Mouse (Mus musculus) forebrain, embryonic 13.5 days (tissue): ENCODE results near the gene Lrig3. TPM values are rescaled to one million over a fixed set of nuclear protein-coding genes. Genes with fewer than 3 reads are reported as not detected.

ENCODE experiments used
- ATAC-seq: fragments of 200-750 bp; cut with Nextera tagmentation; 2 replicates; pipeline ENCODE4 v1.8.0; 2017
- H3K27ac ChIP-seq: fragments of 300-500 bp; sonication (generic); 2 replicates; pipeline ENCODE4 v1.5.1; 2015; ENCODE audit warnings: inconsistent platforms, mild to moderate bottlenecking, moderate library complexity
- H3K27me3 ChIP-seq: fragments of 300-500 bp; sonication (generic); 2 replicates; pipeline ENCODE4 v1.6.1; 2015; ENCODE audit warnings: mild to moderate bottlenecking, inconsistent platforms
- H3K36me3 ChIP-seq: fragments of 300-500 bp; sonication (generic); 2 replicates; pipeline ENCODE4 v1.6.1; 2015; ENCODE audit warnings: mild to moderate bottlenecking, inconsistent platforms; ENCODE audit not compliant: poor library complexity, severe bottlenecking
- H3K4me1 ChIP-seq: fragments of 300-500 bp; sonication (generic); 2 replicates; pipeline ENCODE4 v1.6.1; 2015; ENCODE audit warnings: inconsistent platforms
- H3K4me2 ChIP-seq: fragments of 300-500 bp; sonication (generic); 2 replicates; pipeline ENCODE4 v1.6.1; 2015; ENCODE audit warnings: inconsistent platforms, mild to moderate bottlenecking, moderate library complexity
- H3K4me3 ChIP-seq: fragments of 300-500 bp; sonication (generic); 2 replicates; pipeline ENCODE4 v1.5.1; 2015; ENCODE audit warnings: mild to moderate bottlenecking, inconsistent platforms
- H3K9ac ChIP-seq: fragments of 300-500 bp; sonication (generic); 2 replicates; pipeline ENCODE4 v1.6.1; 2015; ENCODE audit warnings: mild to moderate bottlenecking, inconsistent platforms
- H3K9me3 ChIP-seq: fragments of 300-500 bp; sonication (generic); replicated peaks from 2 replicates; pipeline ENCODE4 v1.6.1; 2016; ENCODE audit warnings: inconsistent platforms
- WGBS: fragments of 180-500 bp; shearing (Covaris S2); methylation state at CpG from one replicate; pipeline ENCODE4 v1.1.7; 2015; 5-methylcytosine and 5-hydroxymethylcytosine counted together
- polyA plus RNA-seq: library from polyadenylated mRNA; unstranded; fragments of >200 nt; fragmentation: Nextera tagmentation; extraction: Ambion mirVana; gene quantifications from 2 replicates; pipeline ENCODE4 v1.2.1, GENCODE M21; 2015

Gene Lrig3
- 2.4 and 3.0 TPM in 2 replicates for polyA plus RNA-seq

DNA sequence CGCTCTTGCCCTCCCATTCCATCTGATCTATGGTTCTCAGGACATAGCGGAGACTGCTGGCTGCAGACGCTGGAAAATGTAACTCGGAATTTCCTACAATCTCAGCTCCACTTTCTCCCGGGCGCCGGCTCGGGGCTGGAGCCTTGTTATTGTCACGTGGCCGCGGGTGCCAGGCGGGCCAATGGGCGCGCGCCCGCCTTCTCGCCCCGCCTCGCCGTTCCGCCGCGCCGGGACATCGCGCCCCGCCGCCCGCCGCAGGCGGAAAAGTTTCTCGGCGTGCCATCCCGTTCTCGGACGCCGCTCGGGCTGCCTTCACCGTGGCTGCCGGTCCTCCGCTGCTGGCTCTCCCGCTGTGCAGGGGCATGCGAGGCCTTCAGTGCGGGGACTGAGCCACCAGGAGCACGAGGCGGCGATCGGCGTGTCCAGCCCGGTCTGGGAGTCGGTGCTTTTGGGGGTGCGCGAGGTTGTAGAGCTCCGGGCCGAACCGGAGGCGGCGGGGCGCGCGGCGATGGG is at the start of gene Lrig3:
Gene Lrig3, plus strand, starts transcription at position 201 of the 513 bp plus-strand sequence.
- H3K4me1 ChIP-seq: peaks cover 29% of the 10 kb centered on the region
- H3K27me3 ChIP-seq: peaks cover 37% of the 10 kb centered on the region
- WGBS: under 1% methylated on average over 60 of the region's 62 CpGs
- H3K4me3 ChIP-seq: peak within 1 kb of the TSS; percentile 58
- no peak within 1 kb of the TSS; the same call in 1 of the 2 replicates for H3K27ac ChIP-seq
- H3K9me3 ChIP-seq: no peaks in the 10 kb centered on the region
- peak; percentile 92 for ATAC-seq
- H3K4me2 ChIP-seq: peak within 1 kb of the TSS; percentile 99
- peak within 1 kb of the TSS; percentile 73 for H3K9ac ChIP-seq
- H3K36me3 ChIP-seq: no peaks in the 10 kb centered on the region

- WGBS: 42% methylated on average over 6 of the region's 6 CpGs
- H3K9me3 ChIP-seq: no peaks in the 10 kb centered on the region
Observed at GRCm38 (mm10) chr10:125916781-125917180, 49.2 kb upstream of the Lrig3 start.

DNA sequence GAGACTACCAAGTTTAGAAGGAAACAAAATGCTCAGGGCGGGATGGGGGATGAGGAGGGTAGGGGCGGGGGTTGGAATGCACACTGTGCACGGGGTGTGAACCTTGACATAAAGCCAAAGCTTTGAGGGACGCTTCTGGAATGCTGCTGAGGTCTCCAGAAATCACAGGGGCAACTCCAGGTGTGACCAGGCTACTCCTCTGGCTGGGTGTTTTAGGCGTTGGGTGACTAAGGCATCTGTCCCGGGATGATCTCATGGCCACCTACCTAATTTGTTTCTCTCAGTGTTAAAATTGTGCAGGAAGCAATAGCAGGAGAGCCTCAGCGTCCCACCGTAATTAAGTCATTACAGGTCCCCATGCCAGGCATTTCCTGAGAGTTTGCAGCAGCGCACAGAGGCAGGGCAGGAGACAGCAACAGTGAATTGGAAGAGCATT is 48.5 kb upstream of the Lrig3 start:
- Histone ChIP-seq H3K4me1 (peaks cover 7% of the 10 kb centered on the region), H3K4me2 (peak overlapping the region; percentile 37; the same call in 1 of the 2 replicates), H3K27ac (no peak overlapping the region), H3K27me3 (no peaks in the 10 kb centered on the region), H3K9ac (no peak overlapping the region), H3K36me3 (no peaks in the 10 kb centered on the region), H3K4me3 (no peak overlapping the region), H3K9me3 (no peaks in the 10 kb centered on the region)
- WGBS: 16% methylated on average over 9 of the region's 9 CpGs
- ATAC-seq: peak; percentile 55; the same call in 1 of the 2 replicates

More at GRCm38 (mm10) chr10:125916781-125917180, 49.2 kb upstream of the Lrig3 start:
- Histone ChIP-seq H3K27me3 (no peaks in the 10 kb centered on the region), H3K9ac (no peak overlapping the region), H3K27ac (no peak overlapping the region), H3K4me3 (no peak overlapping the region), H3K4me1 (peaks cover 12% of the 10 kb centered on the region), H3K4me2 (no peak overlapping the region), H3K36me3 (no peaks in the 10 kb centered on the region)
- 0 out of 2 replicates have a peak, but pooled peaks have one; percentile 16 for ATAC-seq

DNA sequence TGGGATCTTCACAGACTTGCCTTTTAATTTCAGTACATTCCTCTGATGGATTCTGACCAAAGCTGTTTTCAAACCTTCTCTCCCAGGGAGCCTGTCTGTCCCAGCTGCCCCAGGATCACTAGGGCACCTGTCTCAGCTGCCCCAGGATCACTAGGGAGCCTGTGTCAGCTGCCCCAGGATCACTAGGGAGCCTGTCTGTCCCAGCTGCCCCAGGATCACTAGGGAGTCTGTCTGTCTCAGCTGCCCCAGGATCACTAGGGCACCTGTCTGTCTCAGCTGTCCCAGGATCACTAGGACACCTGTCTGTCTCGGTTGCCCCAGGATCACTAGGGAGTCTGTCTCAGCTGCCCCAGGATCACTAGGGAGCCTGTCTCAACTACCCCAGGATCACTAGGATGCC is 47.0 kb upstream of the Lrig3 start:
- Histone ChIP-seq H3K4me1 (peaks cover 4% of the 10 kb centered on the region), H3K27ac (no peak overlapping the region), H3K4me3 (no peak overlapping the region), H3K4me2 (no peak overlapping the region), H3K36me3 (no peaks in the 10 kb centered on the region), H3K9ac (no peak overlapping the region), H3K9me3 (no peaks in the 10 kb centered on the region), H3K27me3 (no peaks in the 10 kb centered on the region)
- ATAC-seq: no peak
- WGBS: 83% methylated on average over 1 of the region's 1 CpGs

GRCm38 (mm10) chr10:125921654-125922446 is 44.1 kb upstream of the Lrig3 start:
- H3K4me2 ChIP-seq: no peak overlapping the region
- no peaks in the 10 kb centered on the region for H3K27me3 ChIP-seq
- H3K36me3 ChIP-seq: no peaks in the 10 kb centered on the region
- WGBS: 43% methylated on average over 6 of the region's 6 CpGs
- H3K9ac ChIP-seq: no peak overlapping the region
- no peak; the same call in 1 of the 2 replicates for ATAC-seq
- no peaks in the 10 kb centered on the region for H3K9me3 ChIP-seq
- H3K27ac ChIP-seq: no peak overlapping the region
- peaks cover 4% of the 10 kb centered on the region for H3K4me1 ChIP-seq
- no peak overlapping the region for H3K4me3 ChIP-seq

GRCm38 (mm10) chr10:125929961-125930360 is 36.0 kb upstream of the Lrig3 start:
- Histone ChIP-seq H3K36me3 (no peaks in the 10 kb centered on the region), H3K27me3 (no peaks in the 10 kb centered on the region), H3K27ac (no peak overlapping the region), H3K9me3 (no peaks in the 10 kb centered on the region), H3K4me2 (no peak overlapping the region), H3K4me1 (0 out of 2 replicates have a peak, but pooled peaks cover 3% of the 10 kb centered on the region), H3K4me3 (no peak overlapping the region), H3K9ac (no peak overlapping the region)
- 90% methylated on average over 3 of the region's 3 CpGs for WGBS
- no peak for ATAC-seq

- Histone ChIP-seq H3K27ac (no peak overlapping the region), H3K9ac (no peak overlapping the region), H3K9me3 (no peaks in the 10 kb centered on the region), H3K4me1 (0 out of 2 replicates have a peak, but pooled peaks cover 3% of the 10 kb centered on the region), H3K4me2 (no peak overlapping the region), H3K36me3 (no peaks in the 10 kb centered on the region), H3K27me3 (no peaks in the 10 kb centered on the region), H3K4me3 (no peak overlapping the region)
- no peak for ATAC-seq
- WGBS: 80% methylated on average over 6 of the region's 6 CpGs
Observed at GRCm38 (mm10) chr10:125933388-125933787, 32.6 kb upstream of the Lrig3 start.

- peak overlapping the region; percentile 35; the same call in 1 of the 2 replicates for H3K27ac ChIP-seq
- no peaks in the 10 kb centered on the region for H3K9me3 ChIP-seq
- ATAC-seq: peak; percentile 88
- no peak overlapping the region for H3K9ac ChIP-seq
- H3K27me3 ChIP-seq: 0 out of 2 replicates have a peak, but pooled peaks cover 3% of the 10 kb centered on the region
- no peak overlapping the region for H3K4me3 ChIP-seq
- H3K36me3 ChIP-seq: no peaks in the 10 kb centered on the region
- WGBS: 32% methylated on average over 3 of the region's 3 CpGs
- H3K4me1 ChIP-seq: 0 out of 2 replicates have a peak, but pooled peaks cover 3% of the 10 kb centered on the region
- H3K4me2 ChIP-seq: no peak overlapping the region
Observed at GRCm38 (mm10) chr10:125934095-125934494, 31.9 kb upstream of the Lrig3 start.

DNA sequence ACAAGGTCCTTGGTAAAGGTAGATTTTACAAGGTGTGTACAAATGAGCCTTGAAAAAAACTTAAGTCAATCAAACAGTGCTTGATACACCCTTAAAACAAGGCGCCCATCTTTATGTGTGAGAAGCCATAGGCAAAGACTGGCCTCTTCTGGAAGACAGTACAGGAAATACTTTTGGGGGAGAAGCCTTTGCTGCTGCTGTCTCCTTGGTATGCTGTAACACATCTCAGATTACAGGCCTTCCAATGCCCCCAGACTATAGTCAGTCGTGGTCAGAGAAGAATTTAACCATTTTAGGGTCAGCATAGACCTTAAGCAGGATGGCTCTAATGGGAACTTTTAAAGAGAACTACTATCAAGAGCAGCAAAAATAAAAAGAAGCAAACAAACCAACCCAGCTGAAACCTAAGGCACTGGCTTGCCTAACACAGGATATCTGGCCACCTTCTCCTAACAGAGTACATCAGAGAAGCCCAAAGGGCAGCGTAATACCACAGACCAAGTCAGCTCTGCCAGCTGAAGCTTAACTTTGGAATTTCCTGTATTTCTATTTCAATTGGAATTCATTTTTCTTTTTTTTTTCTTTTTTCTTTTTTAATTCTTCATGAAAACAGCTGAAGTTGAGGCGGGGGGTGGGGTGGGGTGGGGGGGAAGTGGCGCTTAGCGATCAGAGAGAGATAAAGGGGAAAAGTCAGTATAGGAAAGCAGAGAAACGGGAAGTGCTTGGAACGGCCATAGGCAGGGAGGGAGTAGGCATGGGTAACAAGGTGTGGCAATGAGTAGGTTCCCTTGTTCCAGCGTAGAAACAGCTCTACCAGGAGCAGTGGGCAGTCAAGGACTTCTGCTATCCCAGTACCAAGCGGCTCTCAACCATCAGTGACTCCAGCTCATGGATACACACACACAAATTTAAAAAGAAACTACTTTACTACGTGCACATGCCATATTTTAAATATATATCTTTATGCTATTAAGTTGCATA is 28.2 kb upstream of the Lrig3 start:
- Histone ChIP-seq H3K27ac (no peak overlapping the region), H3K36me3 (no peaks in the 10 kb centered on the region), H3K4me1 (peaks cover 8% of the 10 kb centered on the region), H3K4me2 (no peak overlapping the region), H3K27me3 (0 out of 2 replicates have a peak, but pooled peaks cover 3% of the 10 kb centered on the region), H3K9ac (no peak overlapping the region), H3K9me3 (no peaks in the 10 kb centered on the region), H3K4me3 (no peak overlapping the region)
- WGBS: 83% methylated on average over 11 of the region's 11 CpGs
- no peak for ATAC-seq

DNA sequence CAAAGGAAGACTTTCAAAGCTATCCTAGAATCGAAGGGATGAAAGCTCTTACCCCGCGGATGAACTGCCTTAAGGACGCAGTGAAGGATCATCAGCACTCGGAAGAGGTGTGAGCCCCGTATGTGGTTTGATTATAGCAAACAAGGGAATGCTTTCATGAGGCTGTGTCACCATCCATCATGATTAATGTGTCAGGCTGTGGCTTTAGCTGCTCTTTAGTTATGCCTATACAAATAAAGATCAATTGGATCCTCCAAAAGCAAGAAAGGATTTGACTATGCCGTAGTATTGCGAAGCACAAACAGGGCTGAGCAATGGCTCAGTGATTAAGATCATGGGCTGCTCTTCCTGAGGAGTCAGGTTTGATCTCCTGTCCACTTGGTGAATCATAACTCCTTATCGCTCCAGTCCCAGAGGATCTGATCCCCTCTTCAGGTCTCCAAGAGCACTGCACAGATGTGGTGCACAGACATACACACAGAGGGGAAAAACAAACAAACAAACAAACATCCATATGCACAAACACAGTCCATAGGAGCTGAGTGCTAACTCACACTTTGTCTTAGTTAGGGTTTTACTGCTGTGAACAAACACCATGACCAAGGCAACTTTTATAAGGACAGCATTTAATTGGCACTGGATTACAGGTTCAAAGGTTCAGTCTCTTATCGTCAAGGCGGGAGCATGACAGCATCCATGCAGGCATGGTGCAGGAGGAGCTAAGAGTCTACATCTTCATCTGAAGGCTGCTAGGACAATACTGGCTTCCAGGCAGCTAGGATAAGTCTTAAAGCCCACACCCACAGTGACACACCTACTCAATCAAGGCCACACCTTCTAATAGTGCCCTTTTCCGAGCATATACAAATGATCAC is 27.2 kb upstream of the Lrig3 start:
- Histone ChIP-seq H3K4me1 (peaks cover 9% of the 10 kb centered on the region), H3K4me3 (no peak overlapping the region), H3K9ac (no peak overlapping the region), H3K36me3 (no peaks in the 10 kb centered on the region), H3K27ac (no peak overlapping the region), H3K9me3 (no peaks in the 10 kb centered on the region), H3K27me3 (0 out of 2 replicates have a peak, but pooled peaks cover 3% of the 10 kb centered on the region), H3K4me2 (no peak overlapping the region)
- WGBS: 91% methylated on average over 12 of the region's 12 CpGs
- ATAC-seq: no peak
